Mouse (Mus musculus) forebrain, postnatal 0 days (tissue): ENCODE data around the gene Nfia. TPM values are rescaled to one million over a fixed set of nuclear protein-coding genes. Genes with fewer than 3 reads are reported as not detected.
A peak's percentile ranks its signal among the peaks of the same experiment; 100 is the strongest.

Experiments used
- ATAC-seq: fragments of 200-750 bp; cut with Nextera tagmentation; 2 replicates; pipeline ENCODE4 v1.8.0; 2017; ENCODE audit warnings: mild to moderate bottlenecking, moderate library complexity
- DNase-seq: peaks from one replicate; pipeline ENCODE4 v3.0.0-alpha.2; 2015
- H3K27ac ChIP-seq: fragments of 300-500 bp; sonication (generic); 2 replicates; pipeline ENCODE4 v1.5.1; 2014; ENCODE audit warnings: low read depth, mild to moderate bottlenecking, antibody characterized with exemption, low read length, moderate library complexity, mixed read lengths
- H3K27me3 ChIP-seq: fragments of 300-500 bp; sonication (generic); 2 replicates; pipeline ENCODE4 v1.6.1; 2014; ENCODE audit warnings: mild to moderate bottlenecking, low read length, mixed read lengths; ENCODE audit not compliant: insufficient read depth
- H3K36me3 ChIP-seq: fragments of 300-500 bp; sonication (generic); 2 replicates; pipeline ENCODE4 v1.6.1; 2014; ENCODE audit warnings: mild to moderate bottlenecking, moderate library complexity; ENCODE audit not compliant: insufficient read depth
- H3K4me1 ChIP-seq: fragments of 300-500 bp; sonication (generic); 2 replicates; pipeline ENCODE4 v1.6.1; 2014; ENCODE audit warnings: antibody characterized with exemption; ENCODE audit not compliant: insufficient read depth
- H3K4me2 ChIP-seq: fragments of 300-500 bp; sonication (generic); 2 replicates; pipeline ENCODE4 v1.6.1; 2014; ENCODE audit warnings: low read depth, mild to moderate bottlenecking, moderate library complexity
- H3K4me3 ChIP-seq: fragments of 300-500 bp; sonication (generic); 2 replicates; pipeline ENCODE4 v1.5.1; 2014; ENCODE audit warnings: low read depth, low read length, mixed read lengths
- H3K9ac ChIP-seq: fragments of 300-500 bp; sonication (generic); 2 replicates; pipeline ENCODE4 v1.6.1; 2014; ENCODE audit warnings: mild to moderate bottlenecking
- H3K9me3 ChIP-seq: fragments of 300-500 bp; sonication (generic); 2 replicates; pipeline ENCODE4 v1.6.1; 2016; ENCODE audit warnings: low read length
- CTCF ChIP-seq: sonication (generic); IDR thresholded peaks from 2 replicates; pipeline ENCODE4 v1.5.1; 2016; ENCODE audit warnings: antibody characterized with exemption, control low read depth, low read depth
- WGBS: fragments of 180-500 bp; shearing (Covaris S2); extraction: QIAGEN DNeasy Blood & Tissue Kit; methylation state at CpG from one replicate; pipeline ENCODE4 v1.1.7; 2014; 5-methylcytosine and 5-hydroxymethylcytosine counted together
- polyA plus RNA-seq: library from polyadenylated mRNA; unstranded; fragments of >200 nt; fragmentation: Nextera tagmentation; extraction: Ambion mirVana; gene quantifications from 2 replicates; pipeline ENCODE4 v1.2.1, GENCODE M21; 2015
- total RNA-seq: library from RNA; depleted of rRNA; stranded (reverse); fragments of >200 nt; gene quantifications from 2 replicates; pipeline ENCODE4 v1.2.3, GENCODE M21; 2014

Nfia gene
- total and polyA plus RNA-seq, 2 experiments from 2014 or later, result 44.1 to 57.5 TPM

DNA sequence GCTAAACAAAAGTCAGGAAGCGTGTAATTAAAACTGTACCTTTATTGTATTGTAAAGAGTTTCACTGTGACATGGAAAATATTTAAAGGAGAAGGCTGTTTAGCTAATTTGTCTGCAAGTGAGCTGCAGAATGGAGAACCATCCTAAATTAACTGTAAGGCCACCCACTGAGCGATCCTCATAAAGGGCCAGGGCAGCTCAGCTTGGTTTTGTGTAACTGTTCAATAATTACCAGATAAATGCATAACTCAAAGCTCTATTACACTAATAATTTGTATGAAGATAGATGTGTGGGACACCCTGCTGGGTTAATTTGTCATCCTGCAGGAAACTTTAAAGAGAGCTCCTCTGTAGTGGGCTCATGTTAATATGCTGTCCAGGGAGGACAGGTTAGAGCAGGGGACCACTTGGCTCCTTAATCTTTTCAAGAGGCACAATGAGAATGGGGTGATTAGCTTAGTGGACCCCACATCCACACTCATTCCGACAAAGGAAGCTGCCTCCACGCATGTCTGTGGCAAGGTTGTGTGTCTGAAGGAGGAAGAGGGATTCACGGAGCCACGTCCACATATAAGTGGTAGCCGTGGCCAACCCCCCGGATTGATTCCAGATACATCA is 277.6 kb downstream of the Nfia start:
- ATAC-seq (no peak), DNase-seq (no peak)
- no peak overlapping the region for H3K27ac ChIP-seq
- 0 out of 2 replicates have a peak, but pooled peaks cover 6% of the 10 kb centered on the region for H3K9me3 ChIP-seq
- no peaks in the 10 kb centered on the region for H3K36me3 ChIP-seq
- H3K4me2 ChIP-seq, result no peak overlapping the region
- H3K9ac ChIP-seq, result no peak overlapping the region
- no peak overlapping the region for H3K4me3 ChIP-seq
- no peaks in the 10 kb centered on the region for H3K27me3 ChIP-seq
- H3K4me1 ChIP-seq, result no peaks in the 10 kb centered on the region
- no peak for TF ChIP-seq CTCF
- 75% methylated on average over 8 of the region's 8 CpGs for WGBS

DNA sequence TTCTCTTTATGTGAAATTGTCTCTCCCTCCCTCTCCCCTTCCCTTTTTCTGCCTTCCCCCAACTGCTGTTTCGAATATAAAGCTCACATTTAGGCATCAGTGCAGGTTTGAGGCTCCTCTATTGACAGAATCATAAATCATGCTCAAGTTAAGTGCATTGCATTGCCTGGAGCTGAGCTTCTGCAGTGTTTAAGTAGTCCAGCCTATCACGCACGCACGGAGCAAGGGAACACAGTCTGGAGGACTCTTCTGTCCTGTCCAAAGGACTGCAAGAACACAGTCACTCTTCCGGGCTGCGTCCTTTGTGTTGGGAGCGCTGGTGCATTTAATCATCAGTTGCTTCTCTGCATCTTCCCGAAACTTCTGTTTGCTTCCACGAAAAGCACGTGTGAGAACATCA is 278.2 kb downstream of the Nfia start:
- no peak for ATAC-seq
- Histone ChIP-seq H3K27me3 (no peaks in the 10 kb centered on the region), H3K36me3 (no peaks in the 10 kb centered on the region), H3K9me3 (0 out of 2 replicates have a peak, but pooled peaks cover 6% of the 10 kb centered on the region), H3K4me3 (no peak overlapping the region), H3K27ac (no peak overlapping the region), H3K9ac (no peak overlapping the region), H3K4me2 (no peak overlapping the region), H3K4me1 (no peaks in the 10 kb centered on the region)
- WGBS, result 62% methylated on average over 10 of the region's 10 CpGs
- no peak for TF ChIP-seq CTCF
- DNase-seq, result no peak

DNA sequence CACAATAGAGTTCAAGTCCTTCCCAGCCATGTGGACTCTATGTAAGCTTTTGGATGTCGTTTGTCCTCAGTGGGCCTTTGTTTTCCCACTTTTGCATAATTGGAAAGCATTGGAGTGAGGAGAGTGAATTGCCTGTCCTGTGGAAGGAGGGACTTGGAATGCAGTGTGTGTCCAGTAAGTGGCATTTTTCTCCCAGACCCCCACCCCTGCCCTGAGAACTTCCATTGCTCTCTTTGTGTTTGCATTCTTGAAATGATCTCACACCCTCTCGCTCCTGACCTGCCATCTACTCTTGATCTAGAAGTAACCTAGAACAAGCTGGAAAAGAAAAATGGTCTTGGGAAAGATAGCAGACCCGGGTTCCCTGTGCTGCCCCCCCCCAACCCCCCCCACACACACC is 278.8 kb downstream of the Nfia start:
- H3K4me2 ChIP-seq, result no peak overlapping the region
- H3K4me3 ChIP-seq, result no peak overlapping the region
- DNase-seq (no peak), ATAC-seq (no peak)
- TF ChIP-seq CTCF, result no peak
- WGBS, result 54% methylated on average over 3 of the region's 3 CpGs
- H3K27me3 ChIP-seq, result no peaks in the 10 kb centered on the region
- H3K36me3 ChIP-seq, result no peaks in the 10 kb centered on the region
- no peak overlapping the region for H3K27ac ChIP-seq
- H3K9ac ChIP-seq, result no peak overlapping the region
- 0 out of 2 replicates have a peak, but pooled peaks cover 6% of the 10 kb centered on the region for H3K9me3 ChIP-seq
- H3K4me1 ChIP-seq, result no peaks in the 10 kb centered on the region

DNA sequence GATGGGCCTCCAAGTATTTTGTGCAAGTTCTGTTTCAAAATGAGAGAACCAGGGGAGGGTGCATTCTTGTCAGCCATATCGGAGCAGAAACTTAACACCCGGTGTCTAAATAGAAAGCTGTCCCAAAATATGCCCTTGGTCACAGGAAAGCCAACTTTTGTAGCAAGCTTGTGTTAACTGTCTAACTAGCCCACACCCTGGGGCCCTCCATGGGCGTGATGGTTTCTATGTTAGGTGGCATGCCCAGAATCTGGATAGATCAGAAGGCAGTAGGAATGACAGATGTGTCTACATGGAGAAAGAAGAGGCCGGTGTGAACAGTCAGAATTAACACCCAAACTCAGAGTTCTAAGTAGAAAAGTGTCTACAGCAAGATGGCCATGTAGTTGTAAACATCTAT is 282.5 kb downstream of the Nfia start:
- no peak overlapping the region for H3K9ac ChIP-seq
- WGBS, result 74% methylated on average over 4 of the region's 4 CpGs
- H3K4me2 ChIP-seq, result no peak overlapping the region
- no peaks in the 10 kb centered on the region for H3K36me3 ChIP-seq
- H3K27me3 ChIP-seq, result no peaks in the 10 kb centered on the region
- DNase-seq (peak; percentile 12), ATAC-seq (no peak; the same call in 1 of the 2 replicates)
- 0 out of 2 replicates have a peak, but pooled peaks cover 6% of the 10 kb centered on the region for H3K9me3 ChIP-seq
- no peak overlapping the region for H3K4me3 ChIP-seq
- TF ChIP-seq CTCF, result no peak
- H3K4me1 ChIP-seq, result no peaks in the 10 kb centered on the region
- H3K27ac ChIP-seq, result no peak overlapping the region

DNA sequence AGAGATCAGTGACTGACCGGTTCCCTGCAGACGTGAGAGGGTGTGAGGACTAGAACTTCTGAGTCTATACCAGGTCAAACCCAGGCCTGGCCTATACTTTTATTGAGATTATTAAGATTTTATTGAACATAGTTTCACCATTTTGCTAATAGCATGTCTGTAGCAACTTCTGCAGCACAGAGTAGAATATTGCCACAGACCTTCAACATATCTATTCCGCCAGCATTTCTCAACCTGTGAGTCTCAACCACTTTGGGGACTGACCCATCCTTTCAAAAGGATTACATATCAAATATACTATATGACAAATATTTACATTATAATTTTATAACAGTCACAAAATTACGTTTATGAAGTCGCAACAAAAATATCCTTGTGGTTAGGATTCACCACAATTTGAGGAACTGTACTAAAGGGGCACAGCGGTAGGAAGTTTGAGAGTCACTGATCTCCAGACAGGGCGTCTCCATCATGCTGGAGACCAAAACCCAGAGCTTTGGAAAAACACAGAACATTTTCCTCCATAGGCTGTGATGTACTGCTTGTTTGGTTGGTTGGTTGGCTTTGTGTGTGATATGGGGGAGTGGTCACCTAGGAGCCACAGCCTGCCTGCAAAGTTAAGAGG is 284.0 kb downstream of the Nfia start:
- Histone ChIP-seq H3K4me1 (no peaks in the 10 kb centered on the region), H3K9me3 (0 out of 2 replicates have a peak, but pooled peaks cover 6% of the 10 kb centered on the region), H3K4me2 (no peak overlapping the region), H3K27ac (no peak overlapping the region), H3K9ac (no peak overlapping the region), H3K36me3 (no peaks in the 10 kb centered on the region), H3K4me3 (no peak overlapping the region), H3K27me3 (no peaks in the 10 kb centered on the region)
- no peak for TF ChIP-seq CTCF
- WGBS, result 96% methylated on average over 7 of the region's 7 CpGs
- ATAC-seq, result no peak
- DNase-seq, result no peak

DNA sequence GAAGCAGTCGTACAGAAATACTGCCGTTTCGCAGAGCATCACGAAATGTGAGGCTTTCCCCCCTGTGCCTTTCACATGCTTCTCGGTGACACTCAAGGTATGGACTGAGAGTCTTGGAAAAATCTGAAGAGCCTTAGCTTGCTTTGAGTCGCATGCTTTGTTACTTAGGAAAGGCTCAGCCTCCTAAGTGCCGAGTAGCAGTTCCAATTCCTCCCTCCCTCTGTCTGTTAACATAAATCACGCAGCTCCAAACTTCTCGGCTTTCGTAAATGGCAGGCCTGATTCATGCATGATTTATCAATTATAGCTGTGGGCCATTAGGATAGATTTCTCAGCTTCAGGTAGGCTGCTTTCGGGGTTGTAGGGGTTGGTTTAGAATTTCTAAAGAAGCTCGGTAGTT is 284.7 kb downstream of the Nfia start:
- Histone ChIP-seq H3K4me2 (no peak overlapping the region), H3K4me3 (no peak overlapping the region), H3K9ac (no peak overlapping the region), H3K27me3 (no peaks in the 10 kb centered on the region), H3K27ac (no peak overlapping the region), H3K36me3 (no peaks in the 10 kb centered on the region), H3K9me3 (0 out of 2 replicates have a peak, but pooled peaks cover 6% of the 10 kb centered on the region), H3K4me1 (no peaks in the 10 kb centered on the region)
- DNase-seq (peak; percentile 5), ATAC-seq (no peak)
- no peak for TF ChIP-seq CTCF
- 65% methylated on average over 12 of the region's 12 CpGs for WGBS

DNA sequence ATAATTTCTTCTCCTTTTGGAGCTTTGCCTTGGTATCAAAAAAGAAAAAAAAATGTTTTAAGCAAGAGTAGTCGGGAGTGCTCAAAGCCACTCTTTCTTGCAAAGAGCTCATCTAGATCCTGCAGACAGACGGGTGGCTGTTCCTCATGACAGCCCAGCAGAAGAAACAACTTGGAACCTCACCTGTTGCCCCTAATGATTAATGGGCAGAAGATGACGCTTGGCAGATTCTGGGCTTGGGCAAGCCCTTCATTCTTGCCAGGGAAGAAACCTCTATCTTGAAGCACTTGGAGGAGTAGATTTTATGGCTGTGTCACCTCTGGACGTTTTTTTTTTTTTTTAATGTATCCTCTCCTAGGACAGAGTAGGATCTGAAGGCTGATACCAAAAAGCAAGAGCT is 285.2 kb downstream of the Nfia start:
- no peaks in the 10 kb centered on the region for H3K4me1 ChIP-seq
- H3K4me3 ChIP-seq, result no peak overlapping the region
- no peak for TF ChIP-seq CTCF
- no peaks in the 10 kb centered on the region for H3K27me3 ChIP-seq
- H3K27ac ChIP-seq, result no peak overlapping the region
- H3K4me2 ChIP-seq, result no peak overlapping the region
- no peak overlapping the region for H3K9ac ChIP-seq
- H3K36me3 ChIP-seq, result no peaks in the 10 kb centered on the region
- 0 out of 2 replicates have a peak, but pooled peaks cover 6% of the 10 kb centered on the region for H3K9me3 ChIP-seq
- no peak for DNase-seq
- ATAC-seq, result no peak
- WGBS, result 83% methylated on average over 4 of the region's 4 CpGs
